Mouse (Mus musculus): ENCODE results near the gene Ing3.

Ing3 gene
- long read RNA-seq, experiment 1, transcript Ing3-201 (12 exons, 3,800 nt), result major isoform, 15 of 23 reads
- long read RNA-seq, experiment 1, partial matches to known transcripts, result 6 of 23 reads
- long read RNA-seq, experiment 1, other reads (novel, unspliced or antisense), result 0 of 23 reads
- long read RNA-seq, experiment 2, transcript Ing3-201 (12 exons, 3,800 nt), result major isoform, 23 of 36 reads
- long read RNA-seq, experiment 2, partial matches to known transcripts, result 6 of 36 reads
- long read RNA-seq, experiment 2, other reads (novel, unspliced or antisense), result 6 of 36 reads

- intact Hi-C loops (cut with DNase I), result loop anchor here (5.0 kb wide), 2 partner anchors 87 to 152 kb away; no protein-coding TSS in a partner anchor
These were observed at the start of gene Ing3 for GRCm38 (mm10) chr6:21949226-21949731. TSS of gene Ing3 (plus strand) at chr6:21949571.

DNA sequence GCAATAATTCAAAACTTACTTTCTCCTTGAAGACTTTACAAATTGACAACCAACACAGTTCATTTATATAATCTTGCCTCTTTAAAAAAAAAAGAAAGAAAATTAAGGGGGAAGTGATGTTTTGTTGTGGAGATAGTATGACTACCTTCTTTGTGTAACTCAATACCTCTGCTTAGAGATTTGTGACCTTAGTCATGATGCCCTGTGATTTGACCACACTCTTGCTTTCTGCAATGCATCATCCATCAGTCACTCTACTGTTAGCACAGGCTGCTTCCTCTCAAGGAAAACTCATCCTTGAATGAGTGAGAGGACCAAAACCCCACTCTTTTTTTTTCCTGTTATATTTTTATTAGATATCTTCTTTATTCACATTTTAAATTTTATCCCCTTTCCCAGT, 39.7 kb upstream of the Ing3 start:
- intact Hi-C loops (cut with DNase I), result no loop called here

DNA sequence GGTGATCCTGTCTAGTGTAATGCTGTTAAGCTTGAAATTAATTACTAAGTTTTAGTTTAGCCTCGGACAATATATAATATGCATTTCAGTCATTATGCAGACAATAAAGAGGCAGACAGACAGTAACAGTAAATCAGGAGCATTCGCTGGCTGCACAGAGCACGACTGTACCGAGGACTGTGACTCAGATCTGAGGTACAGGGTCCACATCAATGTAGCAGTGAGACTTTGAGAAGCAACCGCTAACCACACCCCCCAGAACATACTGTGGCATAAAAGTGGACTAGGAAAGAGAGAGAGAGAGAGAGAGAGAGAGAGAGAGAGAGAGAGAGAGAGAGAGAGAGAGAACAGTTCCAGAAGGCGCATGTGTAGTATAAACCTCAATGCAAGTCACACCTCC, 38.6 kb upstream of the Ing3 start:
- intact Hi-C loops (cut with DNase I), result no loop called here

GRCm38 (mm10) chr6:21916591-21916990, 32.8 kb upstream of the Ing3 start:
- intact Hi-C loops (cut with DNase I), result no loop called here

GRCm38 (mm10) chr6:21924150-21924549, 25.2 kb upstream of the Ing3 start:
- intact Hi-C loops (cut with DNase I), result no loop called here

- intact Hi-C loops (cut with DNase I), result no loop called here
These were observed 11.3 kb upstream of the Ing3 start for GRCm38 (mm10) chr6:21937981-21938635.

GRCm38 (mm10) chr6:21949771-21950448, 539 bp downstream of the Ing3 start:
- intact Hi-C loops (cut with DNase I), result loop anchor here (5.0 kb wide), 2 partner anchors 88 to 153 kb away; no protein-coding TSS in a partner anchor

DNA sequence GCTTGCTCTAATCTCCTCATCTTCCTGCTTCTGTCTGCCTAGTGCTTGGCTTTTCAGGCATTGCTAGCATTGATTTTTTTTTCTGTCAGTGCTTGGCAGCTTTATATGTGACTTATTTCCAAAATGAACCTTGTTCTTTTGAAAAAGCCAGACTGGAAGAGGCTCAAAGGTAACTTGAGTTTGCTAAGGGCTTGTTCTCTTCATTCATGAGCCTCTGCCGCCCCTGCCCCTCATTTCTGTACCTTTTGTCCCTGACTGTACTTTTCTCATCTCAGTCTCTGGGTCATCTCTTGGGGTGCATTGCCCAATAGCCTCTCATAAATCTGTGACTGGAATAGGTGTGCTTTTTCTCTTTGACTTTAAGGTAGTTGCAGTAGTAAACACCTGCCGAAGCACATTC, 1.3 kb downstream of the Ing3 start:
- intact Hi-C loops (cut with DNase I), result no loop called here

DNA sequence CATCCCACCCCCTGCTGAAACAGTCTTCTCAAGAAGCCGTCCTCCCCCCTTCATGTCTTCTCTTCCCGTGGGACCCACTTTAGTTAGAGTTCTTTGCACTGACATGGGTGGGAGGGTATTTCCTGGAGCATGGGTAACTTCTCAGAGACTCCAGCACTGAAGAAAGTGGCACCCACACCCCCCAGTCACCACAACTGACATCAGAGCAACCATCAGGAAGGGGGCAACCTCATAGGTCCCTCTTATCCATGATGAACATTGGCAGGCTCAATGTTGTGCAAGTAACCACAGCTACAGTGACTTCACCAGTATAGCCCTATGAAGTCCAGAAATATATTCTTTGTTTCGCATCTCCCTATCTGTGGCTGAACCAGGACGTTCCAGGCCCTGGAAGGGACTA, 6.1 kb downstream of the Ing3 start:
- intact Hi-C loops (cut with DNase I), result no loop called here

GRCm38 (mm10) chr6:21958922-21959321, 9.6 kb downstream of the Ing3 start:
- intact Hi-C loops (cut with DNase I), result no loop called here

GRCm38 (mm10) chr6:21959909-21960308, 10.5 kb downstream of the Ing3 start:
- intact Hi-C loops (cut with DNase I), result no loop called here

DNA sequence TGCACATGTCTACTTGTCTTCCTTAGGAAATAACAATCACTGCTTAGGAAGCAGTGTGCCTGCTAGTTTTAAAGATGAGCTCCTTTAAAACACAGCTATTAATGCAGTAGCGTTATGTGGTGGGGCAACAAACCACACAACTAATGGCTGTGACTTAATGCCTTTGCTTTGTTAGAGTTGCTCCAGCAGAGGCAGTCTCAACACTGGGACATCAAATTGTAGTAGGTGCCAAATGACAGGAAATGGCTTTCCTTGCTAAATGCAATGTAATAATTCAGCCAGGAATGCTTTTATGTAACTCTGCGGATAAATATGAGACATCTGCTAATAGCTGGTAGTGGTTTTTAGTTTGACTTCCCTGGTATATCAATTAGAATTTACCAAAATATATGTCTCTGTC, 28.2 kb downstream of the Ing3 start:
- intact Hi-C loops (cut with DNase I), result no loop called here

DNA sequence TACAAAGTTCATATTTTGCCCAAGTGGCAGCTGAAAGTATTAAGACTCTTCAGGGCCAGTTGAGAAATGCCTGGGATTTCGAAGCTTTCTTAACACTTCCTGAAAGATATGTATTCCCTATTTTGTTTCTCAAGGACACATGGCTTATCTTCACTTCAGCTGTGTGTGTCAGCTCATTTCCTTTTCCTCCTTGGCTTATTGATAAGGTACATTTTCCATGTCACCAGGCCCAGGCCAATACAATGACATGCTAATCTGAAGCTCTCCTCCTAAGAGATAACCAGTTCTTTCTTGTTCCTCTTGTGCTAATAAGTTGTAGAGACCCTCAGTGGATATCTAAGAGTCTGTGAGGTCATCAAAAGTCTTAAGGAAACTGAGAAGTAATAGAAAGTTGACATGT, 31.7 kb downstream of the Ing3 start:
- intact Hi-C loops (cut with DNase I), result no loop called here

DNA sequence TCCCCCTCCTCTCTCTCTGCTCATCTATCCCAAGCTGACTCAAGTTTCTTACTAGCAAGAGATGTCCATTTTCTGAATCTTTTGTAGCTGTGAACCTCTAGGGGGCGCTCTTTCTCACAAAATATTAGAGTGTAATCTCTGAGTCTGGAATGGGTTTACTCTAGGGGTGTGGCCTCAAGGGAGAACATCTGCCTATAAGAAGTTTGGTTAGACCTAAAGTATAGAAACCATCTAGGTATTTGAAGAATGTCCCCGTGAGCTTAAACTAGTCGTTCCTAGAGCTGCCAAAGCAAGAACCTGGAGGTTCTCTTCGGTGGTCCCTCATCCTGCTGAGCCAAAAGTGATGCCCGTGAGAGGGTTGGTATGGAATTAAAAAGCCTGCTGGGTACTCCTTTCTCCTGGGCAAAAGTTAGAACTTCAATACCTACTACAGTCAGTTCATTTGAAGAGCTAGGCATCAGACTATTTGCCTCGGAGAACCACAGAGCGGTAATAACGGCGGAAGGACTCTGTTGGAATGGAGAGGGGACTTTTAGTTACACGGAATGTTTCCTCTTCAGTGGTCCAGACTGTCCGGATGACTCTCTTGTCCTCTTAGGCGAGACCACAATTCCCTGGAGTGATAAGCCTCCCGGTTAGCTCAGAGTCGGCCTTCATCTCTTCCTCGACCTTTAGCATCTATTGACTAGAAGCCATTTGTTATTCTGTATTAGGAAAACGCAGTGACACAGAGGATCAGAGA, 35.8 kb downstream of the Ing3 start:
- intact Hi-C loops (cut with DNase I), result loop anchor here (2.0 to 5.0 kb wide), 2 partner anchors 52 to 86 kb away; no protein-coding TSS in a partner anchor

DNA sequence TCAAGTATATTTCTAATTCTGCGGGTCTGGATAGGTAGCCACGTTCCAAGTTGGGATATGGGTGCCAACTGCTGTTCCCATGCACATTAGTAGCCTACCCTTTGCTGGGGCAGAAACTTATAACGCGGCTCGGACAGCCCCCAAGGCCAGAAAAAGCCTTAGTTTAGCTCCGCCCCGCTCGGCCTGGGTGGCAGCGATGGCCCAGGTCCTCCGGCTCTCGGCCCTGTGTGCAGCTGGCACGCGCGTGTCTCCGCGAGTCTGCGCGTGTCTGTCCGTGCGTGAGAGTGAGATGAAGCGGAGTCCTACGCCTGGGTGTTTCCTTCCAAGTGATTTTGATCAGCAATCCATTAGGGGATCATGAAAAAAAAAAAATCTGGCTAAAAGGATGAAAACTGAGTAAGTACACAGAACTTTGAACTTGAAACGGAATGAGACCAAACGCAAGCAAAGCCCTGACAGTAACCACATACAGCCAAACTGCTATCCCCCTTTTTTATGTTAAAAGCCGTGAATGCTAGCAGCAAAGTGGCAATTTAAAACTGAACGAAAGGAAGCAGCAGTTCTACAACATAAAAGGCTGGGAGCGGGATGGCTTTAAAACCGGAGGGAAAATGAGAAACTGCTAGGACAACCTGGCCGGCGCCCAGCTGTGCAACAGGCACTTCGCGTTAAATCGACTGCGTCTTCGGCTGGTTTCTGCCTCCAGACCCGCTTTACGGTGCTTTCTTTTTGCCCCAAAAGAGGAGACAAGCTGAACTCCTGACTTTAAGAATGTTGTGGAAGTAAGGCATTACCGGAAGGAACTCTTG, 36.6 kb downstream of the Ing3 start, which contains the start of gene Cped1:
Cped1 (plus strand) TSS at position 185 of the 809 bp plus-strand sequence.
- intact Hi-C loops (cut with DNase I), result loop anchor here (2.0 to 5.0 kb wide), 2 partner anchors 51 to 85 kb away; no protein-coding TSS in a partner anchor

DNA sequence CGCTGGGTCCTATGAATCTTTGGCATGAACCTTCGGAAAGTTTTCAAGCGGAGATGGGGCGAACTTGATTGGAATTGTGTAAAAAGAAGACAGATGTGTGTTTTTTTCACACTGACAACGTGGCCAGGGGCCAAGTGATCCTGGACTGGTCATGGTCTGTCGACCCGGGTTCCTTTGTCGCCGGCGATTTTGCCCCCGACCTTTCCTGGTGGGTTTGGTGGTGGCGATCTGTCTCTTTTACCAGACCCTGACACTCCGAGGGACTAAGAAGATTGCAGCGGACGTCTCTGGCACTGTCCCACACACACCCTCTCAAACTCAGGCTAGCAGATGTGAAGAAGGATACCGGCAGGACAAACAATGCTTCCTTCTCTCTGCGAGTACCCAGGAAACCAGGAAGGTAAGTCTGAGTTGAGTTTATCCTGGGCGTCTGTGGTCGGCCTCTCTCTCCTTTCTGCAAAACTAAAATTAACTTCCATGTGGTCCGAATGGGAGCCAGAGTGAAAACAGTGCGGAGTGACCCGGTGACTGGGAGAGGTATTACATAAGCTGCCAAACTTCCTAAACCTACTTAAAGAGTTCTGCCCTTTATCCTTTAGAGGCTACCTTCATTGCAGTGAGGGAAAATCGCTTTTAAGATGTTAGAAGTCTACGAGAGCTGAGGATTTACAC, 37.4 kb downstream of the Ing3 start:
- intact Hi-C loops (cut with DNase I), result loop anchor here (5.0 kb wide), 1 partner anchor 51 kb away; no protein-coding TSS in a partner anchor

- intact Hi-C loops (cut with DNase I), result loop anchor here (5.0 kb wide), 1 partner anchor 50 kb away; no protein-coding TSS in a partner anchor
These were observed 38.2 kb downstream of the Ing3 start for GRCm38 (mm10) chr6:21987554-21987953.

GRCm38 (mm10) chr6:21988296-21988695, 38.9 kb downstream of the Ing3 start:
- intact Hi-C loops (cut with DNase I), result loop anchor here (5.0 kb wide), 1 partner anchor 49 kb away; no protein-coding TSS in a partner anchor

DNA sequence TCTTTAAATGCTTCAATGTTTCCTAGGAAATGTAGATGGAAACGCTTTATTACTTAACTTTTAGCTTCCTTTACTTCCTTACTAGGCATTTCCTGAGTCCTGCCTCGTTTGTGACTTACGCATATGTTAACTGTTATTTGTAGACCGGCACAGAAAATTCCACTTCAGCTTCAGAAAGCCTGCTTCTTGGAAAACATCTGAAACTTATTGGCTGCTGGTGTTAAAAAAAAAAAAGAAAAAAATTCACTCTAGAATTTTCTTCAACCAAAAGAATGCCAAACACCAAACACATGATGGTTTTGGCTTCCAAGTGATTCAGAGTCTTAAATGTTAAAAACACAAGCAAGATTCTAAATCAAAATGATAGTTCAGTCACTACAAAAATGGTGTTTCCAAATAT, 39.7 kb downstream of the Ing3 start:
- intact Hi-C loops (cut with DNase I), result loop anchor here (5.0 kb wide), 1 partner anchor 48 kb away; no protein-coding TSS in a partner anchor
